16 mouse cellular contexts compared by ENCODE assay signal in the genomic region with DNA sequence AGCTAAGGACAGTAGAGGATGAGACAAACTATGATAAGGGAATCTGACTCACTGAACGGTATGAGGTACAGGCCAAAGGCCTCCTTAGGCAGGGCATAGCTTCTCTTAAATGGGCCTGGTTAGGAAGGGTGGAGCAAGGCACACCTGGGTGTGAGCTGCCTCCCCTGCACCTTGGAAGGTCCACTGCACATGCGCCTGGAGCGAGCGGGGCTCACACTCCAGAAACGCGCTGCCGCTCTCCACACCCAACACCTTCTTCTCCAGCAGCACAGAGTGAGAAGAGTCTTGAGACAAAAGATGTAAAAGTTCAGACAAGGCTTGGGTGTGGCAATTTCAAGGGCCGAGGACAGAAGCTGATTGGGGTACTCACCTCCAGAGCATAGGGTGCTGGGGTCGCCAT. TPM values are rescaled to one million over a fixed set of nuclear protein-coding genes. Genes with fewer than 3 reads are reported as not detected.
"Had no signal": no experiment of that assay in that cellular context is flagged by ENCODE, and none has a peak within 500 bp of the region (broad histone marks: within the 10 kb centered on the region; RNA-seq: fewer than 3 reads in every experiment).

No protein-coding gene starts in this region.

- H3K9ac ChIP-seq: liver, embryonic 15.5 days; neural tube, embryonic 12.5 days had no signal

- H3K4me3 ChIP-seq: left cerebral cortex, adult 2 months; limb, embryonic 10.5 days; liver, embryonic 15.5 days; midbrain, embryonic 10.5 days; myocyte; neural tube, embryonic 12.5 days had no signal

- H3K27me3 ChIP-seq: neural tube, embryonic 12.5 days had no signal

- ATAC-seq: intestine, embryonic 16.5 days; lung, postnatal 0 days had no signal

- H3K27ac ChIP-seq: kidney, postnatal 0 days; left cerebral cortex, adult 2 months; limb, embryonic 10.5 days; liver, embryonic 15.5 days; neural tube, embryonic 12.5 days had no signal

- H3K4me2 ChIP-seq: liver, embryonic 11.5 days; liver, embryonic 15.5 days; neural tube, embryonic 12.5 days had no signal

- H3K9me3 ChIP-seq: limb, embryonic 10.5 days; liver, embryonic 15.5 days; midbrain, embryonic 10.5 days; neural tube, embryonic 12.5 days had no signal

- DNase-seq: kidney, adult 9 months; lung, adult 2 months; lung, postnatal 4 days; thymus, adult 18-20 months; thymus, postnatal 14 days had no signal

- H3K36me3 ChIP-seq: neural tube, embryonic 12.5 days had no signal

RNA-seq across cellular contexts. Expression of a gene that starts 9.6 kb away (rescaled TPM):
- total RNA-seq: megakaryocyte, adult 5-6 weeks had no signal
